Mouse (Mus musculus): ENCODE data around the gene Igbp1. TPM values are rescaled to one million over a fixed set of nuclear protein-coding genes. Genes with fewer than 3 reads are reported as not detected.

Gene Igbp1
- polyA plus RNA-seq (2017; shearing (Covaris generic)) = 40.1 TPM

DNA sequence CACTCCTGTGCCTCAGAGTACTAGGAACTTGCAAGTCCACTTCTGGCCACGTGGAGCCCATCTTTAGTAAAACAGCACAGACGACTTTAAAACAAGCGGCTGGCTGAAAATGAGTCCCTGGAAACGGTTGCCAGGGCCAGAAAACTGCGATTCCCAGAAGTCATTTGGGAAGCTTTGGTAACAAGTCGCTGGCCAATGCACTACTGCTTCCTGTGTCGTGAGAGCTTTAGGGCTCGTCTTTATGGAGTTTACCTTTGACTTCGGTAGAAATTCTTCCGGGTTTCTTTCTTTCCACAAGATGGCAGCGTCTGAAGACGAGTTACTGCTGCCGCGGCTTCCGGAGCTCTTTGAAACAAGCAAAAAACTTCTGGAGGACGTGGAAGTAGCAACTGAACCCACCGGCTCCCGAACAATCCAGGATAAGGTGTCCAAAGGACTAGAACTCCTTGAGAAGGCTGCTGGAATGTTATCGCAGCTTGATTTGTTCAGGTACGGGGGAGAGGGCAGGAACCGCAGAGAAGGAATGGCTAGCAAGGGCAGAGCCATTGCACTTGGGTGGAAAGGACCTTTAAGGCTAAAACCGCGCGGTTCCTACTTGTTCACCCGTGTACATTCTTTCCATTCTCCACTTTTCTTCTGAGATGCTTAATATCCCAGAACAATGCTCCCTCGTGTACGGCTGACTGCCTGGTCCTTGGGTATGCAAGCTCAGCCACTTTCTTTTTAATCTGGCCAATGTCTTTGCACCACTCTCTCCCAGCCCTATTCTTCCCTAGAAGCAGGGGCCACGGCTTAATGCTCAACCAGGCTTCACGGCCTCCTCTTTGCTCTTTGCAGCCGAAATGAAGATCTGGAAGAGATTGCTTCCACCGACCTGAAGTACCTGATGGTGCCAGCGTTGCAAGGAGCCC is at the start of gene Igbp1:
Igbp1 (plus strand) TSS at position 224 of the 911 bp plus-strand sequence.

DNA sequence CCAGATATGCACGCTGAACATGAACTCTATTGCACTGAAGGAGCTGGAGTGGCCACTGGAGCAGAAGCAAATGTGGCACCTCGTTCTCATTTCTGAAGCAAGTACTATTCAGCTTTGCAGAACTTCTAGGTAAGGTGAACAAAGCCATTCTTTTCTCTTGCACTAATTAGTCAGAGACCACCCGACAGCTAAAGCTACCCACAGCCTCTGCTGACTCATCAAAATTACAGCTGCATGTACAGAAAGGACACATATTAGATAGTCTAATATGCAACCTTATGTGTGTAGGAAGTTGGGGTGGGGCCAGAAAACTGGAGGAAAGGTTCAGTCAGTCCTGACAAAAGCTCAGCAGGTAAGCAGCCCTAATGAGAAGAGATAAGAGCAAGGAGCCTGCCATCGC is 30.4 kb downstream of the Igbp1 start, which contains the start of gene Dgat2l6:
Dgat2l6 (plus strand) TSS at position 368 of the 400 bp plus-strand sequence.

Other genes with a start within 250 kb of the Igbp1 start
- not detected for gene Otud6a, start 65.3 kb upstream of the Igbp1 start, polyA plus RNA-seq (2017; shearing (Covaris generic))
- gene Awat2, start 51.6 kb upstream of the Igbp1 start, polyA plus RNA-seq (2017; shearing (Covaris generic)) = 0.35 TPM
- gene Dgat2l6, start 30.5 kb downstream of the Igbp1 start, polyA plus RNA-seq (2017; shearing (Covaris generic)) = not detected
- gene Awat1, start 78.0 kb downstream of the Igbp1 start, polyA plus RNA-seq (2017; shearing (Covaris generic)) = not detected
- gene P2ry4, start 100.6 kb downstream of the Igbp1 start, polyA plus RNA-seq (2017; shearing (Covaris generic)) = not detected
- not detected for gene Arr3, start 111.2 kb downstream of the Igbp1 start, polyA plus RNA-seq (2017; shearing (Covaris generic))
- 3.0 TPM for gene Kif4, start 131.4 kb downstream of the Igbp1 start, polyA plus RNA-seq (2017; shearing (Covaris generic))
- gene Pdzd11, start 132.3 kb downstream of the Igbp1 start, polyA plus RNA-seq (2017; shearing (Covaris generic)) = 49.1 TPM
- gene Gdpd2, start 235.6 kb downstream of the Igbp1 start, polyA plus RNA-seq (2017; shearing (Covaris generic)) = not detected

Measured in inflammation-experienced regulatory T-cells, adult 16 weeks (primary cell).